Mouse (Mus musculus): ENCODE measurements around the gene Zfp652.

Zfp652 gene

GRCm38 (mm10) chr11:95808448-95809011 lies 96.1 kb downstream of the Zfp652 start:
- no peak for DNase-seq (ENCODE audit: low spot score in 2 of 2)

- no peak for DNase-seq (ENCODE audit: low spot score in 2 of 2)
Observed at GRCm38 (mm10) chr11:95809603-95810002, 97.1 kb downstream of the Zfp652 start.

- no peak for DNase-seq (ENCODE audit: low spot score in 2 of 2)
Observed at GRCm38 (mm10) chr11:95810828-95811227, 98.4 kb downstream of the Zfp652 start.

- no peak for DNase-seq (ENCODE audit: low spot score in 2 of 2)
Observed at GRCm38 (mm10) chr11:95811741-95812140, 99.3 kb downstream of the Zfp652 start.

DNA sequence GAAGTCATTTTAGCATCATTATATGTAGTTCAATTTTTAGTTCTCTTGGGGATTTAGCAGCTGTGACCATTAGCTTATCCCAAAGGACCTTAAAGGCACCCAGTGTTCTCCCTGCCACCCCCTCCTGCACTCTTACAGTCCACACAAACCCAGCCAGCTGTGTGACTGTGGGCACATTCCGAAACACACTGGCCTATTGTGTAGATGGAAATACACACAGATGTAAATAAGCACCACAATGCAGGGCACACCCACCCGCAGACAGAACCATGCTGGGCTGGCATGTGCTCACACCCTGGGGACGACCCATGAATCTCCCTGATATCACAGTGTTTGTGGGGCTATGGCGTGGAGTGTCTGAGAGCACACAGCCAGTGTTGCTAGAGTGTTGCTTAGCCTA lies 99.8 kb downstream of the Zfp652 start:
- no peak for DNase-seq (ENCODE audit: low spot score in 2 of 2)

DNA sequence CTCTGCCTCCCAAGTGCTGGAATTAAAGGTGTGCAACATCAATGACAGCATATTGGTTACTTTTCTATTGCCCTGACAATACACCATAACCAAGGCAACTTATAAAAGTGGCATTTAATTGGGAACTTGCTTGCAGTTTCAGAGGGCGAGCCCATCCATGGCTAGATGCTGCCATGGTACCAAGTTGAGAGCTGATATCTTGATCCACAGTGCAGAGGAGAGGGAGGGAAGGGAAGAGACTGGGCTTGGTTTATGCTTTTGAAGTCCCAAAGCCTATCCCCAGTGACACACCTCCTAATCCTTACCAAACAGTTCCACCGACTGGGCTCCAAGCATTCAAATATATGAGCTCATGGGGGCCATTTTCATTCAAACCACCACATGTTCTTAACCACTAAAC lies 101.6 kb downstream of the Zfp652 start:
- DNase-seq (ENCODE audit: low spot score in 2 of 2): no peak

- no peak for DNase-seq (ENCODE audit: low spot score in 2 of 2)
Observed at GRCm38 (mm10) chr11:95814857-95815256, 102.4 kb downstream of the Zfp652 start.

DNA sequence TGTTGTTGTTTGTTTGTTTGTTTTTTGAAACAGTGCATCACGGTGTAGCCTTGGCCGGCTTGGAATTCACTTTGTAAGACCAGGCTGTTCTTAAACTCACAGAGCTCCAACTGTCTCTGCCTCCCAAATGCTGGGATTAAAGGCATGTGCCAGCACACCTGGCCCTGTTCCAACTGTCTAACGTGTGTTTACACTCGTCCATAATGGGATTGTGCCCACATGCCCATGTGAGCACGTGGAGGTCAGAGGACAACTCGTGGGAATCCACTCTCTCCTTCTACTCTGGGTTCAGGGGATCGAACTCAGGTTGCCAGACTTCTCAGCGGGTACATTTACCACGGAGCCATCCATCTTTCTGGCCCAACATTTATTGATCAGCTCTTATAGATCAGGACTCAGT lies 102.9 kb downstream of the Zfp652 start:
- no peak for DNase-seq (ENCODE audit: low spot score in 2 of 2)

DNA sequence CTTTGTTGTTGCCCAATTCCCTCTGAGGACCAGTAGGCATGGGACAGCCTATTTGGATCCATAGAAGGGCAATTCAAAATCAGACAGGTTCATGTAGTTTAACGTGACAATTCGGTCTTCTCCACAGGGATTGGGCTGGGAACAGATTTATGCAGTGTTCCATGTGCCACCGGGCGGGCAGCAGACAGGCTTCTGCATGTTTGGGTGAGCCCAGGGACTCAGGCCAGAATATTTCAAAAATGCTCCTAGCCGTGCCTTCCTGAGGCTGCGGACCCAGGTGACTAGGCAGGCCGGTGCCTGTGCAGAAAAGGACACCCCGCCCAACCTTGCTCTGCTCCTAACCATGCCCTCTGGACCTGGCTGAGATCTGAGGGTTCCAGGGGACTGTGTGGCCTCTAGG lies 106.7 kb downstream of the Zfp652 start:
- DNase-seq (ENCODE audit: low spot score in 2 of 2): no peak

GRCm38 (mm10) chr11:95821511-95821910 lies 109.0 kb downstream of the Zfp652 start:
- DNase-seq (ENCODE audit: low spot score in 2 of 2): no peak

DNA sequence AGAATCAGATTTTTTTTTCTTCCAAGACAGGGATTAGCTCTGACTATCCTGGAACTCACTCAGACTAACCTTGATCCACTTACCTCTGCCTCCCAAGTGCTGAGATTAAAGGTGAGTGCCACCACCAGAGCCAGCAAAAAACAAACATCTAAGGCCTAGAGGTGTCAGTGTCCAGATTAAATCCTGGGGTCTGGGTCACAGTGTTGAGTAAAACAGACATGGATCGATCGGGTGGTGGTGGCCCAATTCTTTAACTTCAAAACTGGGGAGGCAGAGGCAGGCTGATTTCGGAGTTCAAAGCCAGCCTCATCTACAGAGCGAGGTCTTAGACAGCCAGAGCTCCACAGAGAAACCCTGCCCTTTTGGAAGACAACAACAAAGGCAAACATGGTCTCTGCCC lies 110.0 kb downstream of the Zfp652 start:
- DNase-seq (ENCODE audit: low spot score in 2 of 2): no peak

DNA sequence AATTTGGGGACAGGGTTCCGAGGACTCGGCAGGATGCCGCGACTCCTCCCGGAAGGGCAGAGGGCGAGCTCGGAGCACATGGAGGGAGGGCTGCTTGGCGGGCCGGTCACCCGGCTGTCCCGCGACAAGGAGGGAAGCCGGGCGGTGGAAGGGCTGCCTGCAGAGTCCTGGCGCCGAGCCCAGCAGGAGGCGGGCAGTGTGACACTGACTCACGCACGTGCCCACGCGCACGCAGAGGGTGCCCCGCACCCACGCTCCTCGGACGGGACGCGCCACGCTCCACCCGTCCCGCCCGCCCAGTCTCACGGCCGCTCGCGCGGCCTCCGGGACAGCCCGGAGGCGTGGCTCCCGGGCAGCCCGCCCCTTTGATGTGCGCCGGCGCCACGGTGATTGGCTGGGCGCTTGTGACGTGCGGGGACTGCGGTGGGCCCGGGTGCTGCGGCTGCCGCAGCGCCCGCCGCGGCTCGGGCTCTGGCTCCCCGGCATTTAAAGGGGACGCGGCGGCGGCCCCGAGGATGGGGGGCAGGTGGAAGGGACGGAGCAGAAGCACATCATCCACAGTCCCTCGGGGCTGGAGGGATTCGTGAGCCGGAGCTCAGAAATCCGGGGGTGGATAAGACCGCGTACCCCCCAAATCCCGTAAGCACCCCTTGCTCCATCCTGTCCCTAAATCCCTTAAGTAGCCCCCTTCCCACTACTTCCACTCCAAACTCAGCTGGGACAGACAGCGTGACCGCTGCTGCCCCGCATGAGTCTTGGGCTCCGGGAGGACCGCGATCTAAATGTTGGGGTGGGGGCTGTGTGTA lies 111.8 kb downstream of the Zfp652 start, which contains the start of gene Phospho1:
Gene Phospho1, plus strand, starts transcription at position 429 of the 806 bp plus-strand sequence.
- peak; percentile 94 for DNase-seq (ENCODE audit: low spot score in 2 of 2)

GRCm38 (mm10) chr11:95824877-95825243 lies 112.4 kb downstream of the Zfp652 start:
- DNase-seq (ENCODE audit: low spot score in 2 of 2): peak; percentile 60 to 72

DNA sequence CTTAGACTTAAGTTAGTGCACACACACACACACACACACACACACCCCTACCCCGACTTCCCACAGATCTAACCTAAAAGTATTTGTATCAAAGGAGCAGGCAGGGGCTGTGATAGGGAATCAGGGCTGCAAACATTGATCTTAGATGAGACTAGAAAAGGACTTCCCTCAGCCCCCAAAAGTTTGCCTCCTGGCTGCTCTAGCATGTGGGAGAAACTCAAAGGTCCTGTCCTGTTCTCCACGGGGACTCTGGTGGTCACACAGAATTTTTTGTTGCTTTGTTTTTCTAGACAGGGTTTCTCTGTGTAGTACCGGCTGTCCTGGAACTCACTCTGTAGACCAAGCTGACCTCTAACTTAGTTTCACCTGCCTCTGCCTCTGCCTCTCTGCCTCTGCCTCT lies 113.2 kb downstream of the Zfp652 start:
- no peak for DNase-seq (ENCODE audit: low spot score in 2 of 2)

- no peak for DNase-seq (ENCODE audit: low spot score in 2 of 2)
Observed at GRCm38 (mm10) chr11:95826317-95827167, 114.1 kb downstream of the Zfp652 start.

GRCm38 (mm10) chr11:95827168-95827447 lies 114.6 kb downstream of the Zfp652 start:
- DNase-seq (ENCODE audit: low spot score in 2 of 2): no peak

DNA sequence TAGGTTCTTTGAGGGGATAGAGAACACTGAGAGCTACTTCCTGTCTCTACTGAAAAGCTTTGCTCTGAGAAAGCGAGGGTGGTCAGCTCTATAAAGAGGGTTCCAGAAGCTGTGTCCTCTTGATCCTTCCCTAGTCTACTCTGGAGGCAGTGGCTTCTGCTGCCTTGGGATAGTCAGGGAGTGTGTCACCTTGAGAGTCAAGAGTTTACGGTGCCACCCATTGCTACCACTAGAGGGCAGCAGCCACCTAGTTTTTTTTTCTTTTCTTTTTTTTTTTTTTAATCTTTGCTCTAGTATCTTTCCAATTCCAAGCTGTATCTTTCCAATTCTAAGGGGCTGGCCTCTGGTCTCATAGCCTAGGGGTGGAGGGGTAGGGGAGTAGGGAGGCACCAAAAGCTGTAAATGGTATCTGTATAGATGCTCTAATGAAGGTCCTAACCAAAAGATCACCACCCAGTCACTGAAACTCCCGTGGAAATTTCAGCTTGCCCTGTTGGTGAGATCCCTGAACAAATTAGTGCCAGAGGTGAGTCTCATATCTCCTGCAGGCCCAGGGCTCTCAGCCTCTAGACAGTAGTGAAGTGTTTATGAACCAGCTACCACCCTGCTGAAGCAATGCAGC lies 115.1 kb downstream of the Zfp652 start:
- DNase-seq (ENCODE audit: low spot score in 2 of 2): peak; percentile 48 to 80

DNA sequence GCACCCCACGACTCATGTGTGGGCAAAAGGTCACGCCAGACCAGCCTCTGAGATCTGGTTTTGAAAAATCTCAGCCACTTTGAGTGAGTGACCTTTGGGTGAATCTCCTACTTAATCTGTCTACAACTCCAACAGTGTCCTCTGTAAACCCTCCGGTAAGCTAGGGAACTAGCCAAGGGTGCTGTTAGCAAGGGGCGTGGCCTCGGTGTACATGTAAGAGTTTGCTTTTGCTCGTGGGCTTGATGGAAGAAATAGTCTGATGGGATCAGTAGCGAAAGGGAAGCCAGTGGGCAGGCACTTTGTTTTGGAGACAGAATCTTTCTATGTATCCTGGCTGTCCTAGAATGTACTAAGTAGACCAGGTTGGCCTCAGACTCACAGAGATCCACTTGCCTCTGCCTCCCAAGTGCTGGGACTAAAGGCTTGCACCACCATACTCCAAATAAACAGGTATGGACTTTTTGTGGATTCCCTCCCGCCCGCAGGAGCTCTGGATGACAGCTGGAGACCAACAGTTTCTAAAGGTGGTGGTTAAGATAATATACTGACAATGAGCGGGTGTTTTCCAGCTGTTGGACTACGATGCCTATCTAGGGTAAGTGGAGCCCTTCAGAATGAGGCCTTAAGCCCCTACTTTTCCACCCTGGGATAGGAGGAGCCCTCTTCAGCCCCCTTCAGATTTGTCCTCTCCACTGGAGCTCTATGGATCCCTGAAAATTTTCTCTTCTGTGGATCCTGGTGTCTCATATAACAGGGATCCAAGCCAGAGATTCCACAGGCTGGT lies 115.9 kb downstream of the Zfp652 start:
- DNase-seq (ENCODE audit: low spot score in 2 of 2): no peak

GRCm38 (mm10) chr11:95829526-95830050 lies 117.1 kb downstream of the Zfp652 start:
- no peak for DNase-seq (ENCODE audit: low spot score in 2 of 2)

DNA sequence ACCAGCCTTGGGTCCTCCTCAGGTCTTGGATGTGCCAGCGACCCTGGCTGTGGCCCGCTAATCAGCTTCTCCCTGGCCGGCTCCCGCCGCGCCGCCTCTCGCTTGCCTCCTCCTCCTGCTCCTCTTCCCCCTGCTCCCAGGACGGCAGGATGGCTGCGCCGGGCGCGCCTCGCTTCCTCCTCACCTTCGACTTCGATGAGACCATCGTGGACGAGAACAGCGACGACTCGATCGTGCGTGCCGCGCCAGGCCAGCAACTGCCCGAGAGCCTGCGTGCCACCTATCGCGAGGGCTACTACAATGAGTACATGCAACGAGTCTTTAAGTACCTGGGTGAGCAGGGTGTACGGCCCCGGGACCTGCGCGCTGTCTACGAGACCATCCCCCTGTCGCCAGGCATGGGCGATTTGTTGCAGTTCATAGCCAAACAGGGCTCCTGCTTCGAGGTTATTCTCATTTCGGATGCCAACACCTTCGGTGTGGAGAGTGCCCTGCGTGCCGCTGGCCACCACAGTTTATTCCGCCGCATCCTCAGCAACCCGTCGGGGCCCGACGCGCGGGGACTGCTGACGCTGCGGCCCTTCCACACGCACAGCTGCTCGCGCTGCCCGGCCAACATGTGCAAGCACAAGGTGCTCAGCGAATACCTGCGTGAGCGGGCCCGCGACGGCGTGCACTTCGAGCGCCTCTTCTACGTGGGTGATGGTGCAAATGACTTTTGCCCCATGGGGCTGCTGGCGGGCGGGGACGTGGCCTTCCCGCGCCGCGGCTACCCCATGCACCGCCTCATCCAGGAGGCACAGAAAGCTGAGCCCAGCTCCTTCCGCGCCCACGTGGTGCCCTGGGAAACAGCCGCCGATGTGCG lies 118.2 kb downstream of the Zfp652 start:
- no peak for DNase-seq (ENCODE audit: low spot score in 2 of 2)

All from right cerebral cortex, postnatal 10 days (tissue).